Mouse (Mus musculus) thymus, postnatal 4 days (tissue): ENCODE data around the gene 0610010K14Rik.

Experiments
- DNase-seq: peaks from one replicate; pipeline ENCODE4 v3.0.0; 2021

0610010K14Rik gene

DNA sequence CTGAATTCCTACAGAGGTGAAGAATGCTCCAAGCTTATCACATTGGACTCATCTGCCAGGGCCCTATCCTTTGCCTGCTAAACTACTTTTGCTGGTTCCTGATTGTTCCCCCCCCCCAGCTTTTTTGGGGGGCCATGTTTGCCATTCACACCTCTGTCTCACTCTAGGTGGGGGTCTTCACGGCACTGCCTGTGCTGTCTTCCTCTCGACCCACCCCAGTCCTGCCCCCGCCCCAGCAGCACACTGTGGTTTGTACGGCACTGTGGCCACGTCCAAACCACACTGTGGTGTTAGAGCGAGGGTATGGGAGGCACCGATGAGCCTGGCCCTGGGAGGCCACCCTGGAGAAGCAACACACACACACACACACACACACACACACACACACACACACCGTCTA lies 3.2 kb downstream of the 0610010K14Rik start:
- DNase-seq: no peak

DNA sequence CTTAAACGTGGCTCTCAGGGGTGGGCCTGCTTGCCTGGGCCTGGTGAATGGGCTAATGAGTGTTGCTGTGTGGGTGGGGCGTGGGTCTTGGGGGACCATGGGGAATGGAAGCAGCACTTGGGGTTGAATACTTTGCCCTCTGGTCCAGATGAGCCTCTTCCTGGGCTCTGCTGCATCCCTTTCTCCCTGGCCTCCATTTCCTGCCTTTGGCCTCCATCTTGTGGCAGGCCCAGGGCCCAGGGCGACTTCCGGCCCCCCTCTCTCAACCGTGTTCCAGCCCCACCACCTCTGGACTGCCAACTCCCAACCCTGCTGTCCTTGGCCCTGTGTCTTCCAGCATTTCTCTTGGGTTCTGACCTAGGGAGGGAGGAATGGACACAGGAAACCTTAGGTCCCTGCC lies 3.7 kb downstream of the 0610010K14Rik start:
- DNase-seq: no peak

DNA sequence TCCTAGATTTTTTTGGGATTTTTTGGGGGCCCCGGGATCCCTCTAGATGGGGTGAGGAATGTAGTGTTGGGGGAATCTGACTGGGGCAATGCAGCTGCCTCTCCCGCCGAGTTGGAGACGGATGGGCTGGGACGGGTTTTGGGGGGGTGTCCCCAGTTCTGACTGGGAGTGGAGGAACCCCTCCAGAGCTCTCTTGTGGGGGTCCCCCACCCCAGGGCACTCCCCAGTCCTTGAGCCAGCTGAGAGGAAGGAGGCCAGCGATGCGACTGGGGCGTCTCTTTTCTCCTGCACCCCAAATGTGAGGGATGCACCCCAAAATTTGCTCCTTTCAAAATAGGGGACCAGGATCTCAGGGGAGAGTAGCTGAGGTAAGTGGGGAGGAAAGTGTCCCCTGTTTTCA lies 4.7 kb downstream of the 0610010K14Rik start:
- DNase-seq: no peak

DNA sequence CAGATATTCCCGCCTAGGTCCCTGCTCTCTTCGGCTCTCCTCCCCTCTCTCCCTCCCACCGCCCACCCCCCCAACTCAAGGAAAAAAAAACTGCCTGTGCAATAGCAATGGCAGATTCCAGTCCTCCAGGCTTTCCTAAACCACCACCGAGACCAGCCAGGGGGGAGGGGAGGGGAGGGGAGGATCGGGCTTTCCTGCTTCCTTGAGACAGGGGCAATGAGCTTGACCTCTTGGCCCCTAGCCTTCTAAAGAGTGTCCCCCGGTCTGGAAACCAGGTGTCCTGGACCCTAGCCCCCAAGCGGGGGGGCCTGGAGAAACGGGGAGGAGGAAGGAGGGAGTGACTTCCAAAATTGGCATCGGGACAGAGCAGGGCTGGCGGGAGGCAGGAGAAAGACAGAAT lies 5.2 kb downstream of the 0610010K14Rik start:
- no peak for DNase-seq

DNA sequence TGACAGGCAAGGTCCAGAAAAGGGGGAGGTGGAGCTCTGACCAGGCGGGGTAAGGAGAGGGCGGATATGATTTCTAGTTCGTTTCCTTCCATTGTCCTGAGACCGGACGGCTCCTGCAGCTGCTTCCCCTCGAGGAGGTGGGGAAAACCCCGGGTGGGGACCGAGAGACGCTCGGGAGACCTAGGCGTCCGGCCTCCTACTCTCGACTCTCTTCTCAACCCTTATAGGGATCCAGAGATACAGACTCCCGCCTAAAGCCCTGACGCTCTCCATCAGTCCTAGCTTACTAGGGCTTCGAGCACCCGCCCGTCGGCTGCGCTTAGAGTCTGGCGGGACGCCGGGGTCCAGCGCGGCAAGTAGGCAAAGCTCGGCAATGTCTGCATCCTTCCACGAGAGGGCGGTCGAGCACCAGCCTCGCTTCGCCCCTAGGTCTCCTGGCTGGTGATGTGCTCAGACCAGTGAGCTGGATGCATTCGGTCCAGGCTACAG lies 7.4 kb downstream of the 0610010K14Rik start:
- DNase-seq: peak; percentile 91

DNA sequence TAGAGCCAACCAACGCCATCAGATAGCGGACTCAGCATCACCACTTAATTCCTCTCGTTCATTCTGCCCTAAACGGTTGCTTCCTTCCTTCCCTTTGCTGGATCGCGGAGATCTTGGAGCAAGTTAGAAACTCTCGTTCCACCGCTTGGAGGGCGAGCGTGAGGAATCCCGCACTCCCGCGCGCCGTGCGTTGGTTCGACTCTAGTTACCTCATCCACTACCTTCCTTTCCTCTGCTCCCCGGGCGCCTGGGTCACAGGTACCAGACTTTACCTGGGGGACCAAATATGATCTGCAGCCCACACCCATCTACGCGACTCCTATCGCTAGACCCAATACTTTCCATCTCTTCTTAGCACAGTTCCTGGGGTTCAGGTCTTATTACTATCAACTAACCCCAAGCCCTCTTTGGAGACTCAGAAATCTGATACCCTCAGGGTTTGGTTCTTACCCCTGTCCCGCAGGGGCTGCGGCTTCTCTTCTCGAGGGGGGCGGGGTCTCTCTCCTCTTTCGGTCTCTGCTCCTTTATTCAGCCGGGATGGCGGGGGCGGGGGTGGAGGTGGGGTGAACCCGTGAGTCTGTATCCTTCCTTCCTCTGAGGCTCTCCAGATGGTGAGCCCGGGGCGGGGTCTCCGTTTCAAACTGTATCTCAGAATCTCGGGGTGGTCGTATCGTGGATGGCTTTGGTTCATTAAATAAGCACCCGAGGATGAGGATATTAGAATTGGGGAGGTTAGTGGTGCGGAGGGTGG lies 8.3 kb downstream of the 0610010K14Rik start, which contains the start of gene Bcl6b:
Bcl6b (minus strand) TSS at position 539 of the 751 bp plus-strand sequence.
- peak; percentile 52 for DNase-seq

DNA sequence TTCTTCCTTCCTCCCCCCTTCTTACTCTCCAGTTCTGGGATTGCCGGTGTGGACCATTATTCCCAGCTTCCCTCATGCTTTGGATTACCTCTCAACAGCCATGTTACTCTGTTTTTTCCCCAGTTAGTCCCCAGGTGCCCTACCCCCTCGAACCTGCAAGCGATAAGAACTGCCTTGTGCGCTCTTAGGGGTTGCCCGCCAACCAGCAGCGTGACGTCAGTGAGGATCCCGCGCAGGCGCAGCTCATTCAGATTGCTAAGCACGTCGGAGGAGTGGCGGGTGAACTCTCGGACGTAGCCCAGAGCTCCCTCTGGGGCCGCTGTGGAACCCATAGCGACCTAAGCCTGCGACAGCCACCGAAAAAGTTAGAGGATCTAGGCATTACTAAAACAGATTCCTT lies 8.9 kb downstream of the 0610010K14Rik start:
- peak; percentile 92 for DNase-seq

DNA sequence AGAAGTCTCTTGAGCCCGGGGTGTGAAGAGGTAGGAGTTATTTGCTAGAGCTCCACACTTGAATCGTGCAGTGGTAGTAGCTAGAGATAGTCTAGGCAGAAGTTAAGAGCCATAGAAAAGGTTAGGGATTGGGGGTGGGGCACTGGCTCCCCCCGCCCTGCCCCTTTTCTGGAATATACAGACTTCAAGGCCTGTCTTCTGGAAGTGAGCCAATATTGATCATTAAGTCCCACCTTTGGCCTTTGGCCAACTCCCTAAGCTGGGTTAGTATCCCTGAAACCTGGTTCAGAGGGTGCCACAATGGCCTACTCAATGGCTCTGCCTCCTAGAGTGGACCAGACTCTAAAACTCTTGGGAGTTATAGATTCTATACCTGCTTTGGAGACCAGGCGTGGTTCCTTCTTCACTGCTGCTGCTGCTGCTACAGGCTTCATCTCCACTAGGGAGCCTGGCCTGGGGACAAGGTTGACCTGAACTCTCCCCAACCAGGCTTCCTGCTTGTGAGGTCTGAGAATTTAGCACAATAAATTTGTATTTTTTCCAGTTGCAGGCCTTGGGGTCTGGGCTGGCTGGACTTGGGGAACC lies 10.0 kb downstream of the 0610010K14Rik start:
- DNase-seq: no peak

DNA sequence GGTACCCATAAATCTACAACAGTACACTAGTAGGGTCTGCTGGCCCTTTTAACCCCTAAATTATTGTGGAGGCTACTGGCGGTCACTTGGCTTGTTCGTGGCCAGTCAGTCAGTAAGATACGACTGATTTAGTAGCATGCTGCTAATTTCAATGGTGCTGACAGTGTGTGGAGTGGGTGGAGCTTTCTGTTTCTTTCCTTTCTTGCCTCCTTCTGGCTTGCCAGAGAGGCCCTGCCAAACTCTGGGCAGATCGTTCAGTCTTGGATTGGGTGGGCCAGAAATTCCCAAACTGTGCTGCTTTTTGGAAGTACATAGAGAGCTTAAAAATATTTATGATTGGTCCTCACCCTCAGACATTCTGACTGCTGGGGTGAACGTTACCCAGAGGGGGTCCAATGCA lies 10.6 kb downstream of the 0610010K14Rik start:
- DNase-seq: no peak

DNA sequence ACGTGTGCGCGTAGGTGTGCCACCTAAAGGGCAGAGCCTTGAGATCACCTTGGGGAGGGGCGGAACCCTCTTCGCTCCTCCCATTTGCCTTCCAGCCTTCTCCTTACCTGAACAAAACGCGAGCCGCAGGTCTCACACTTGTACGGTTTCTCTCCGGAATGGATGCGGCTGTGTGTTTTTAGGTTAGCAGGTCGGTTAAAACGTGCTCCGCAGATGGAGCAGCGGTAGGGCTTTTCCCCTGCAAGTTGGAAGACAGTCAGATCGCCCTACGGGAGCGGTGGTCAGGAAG lies 11.2 kb downstream of the 0610010K14Rik start:
- DNase-seq: no peak

DNA sequence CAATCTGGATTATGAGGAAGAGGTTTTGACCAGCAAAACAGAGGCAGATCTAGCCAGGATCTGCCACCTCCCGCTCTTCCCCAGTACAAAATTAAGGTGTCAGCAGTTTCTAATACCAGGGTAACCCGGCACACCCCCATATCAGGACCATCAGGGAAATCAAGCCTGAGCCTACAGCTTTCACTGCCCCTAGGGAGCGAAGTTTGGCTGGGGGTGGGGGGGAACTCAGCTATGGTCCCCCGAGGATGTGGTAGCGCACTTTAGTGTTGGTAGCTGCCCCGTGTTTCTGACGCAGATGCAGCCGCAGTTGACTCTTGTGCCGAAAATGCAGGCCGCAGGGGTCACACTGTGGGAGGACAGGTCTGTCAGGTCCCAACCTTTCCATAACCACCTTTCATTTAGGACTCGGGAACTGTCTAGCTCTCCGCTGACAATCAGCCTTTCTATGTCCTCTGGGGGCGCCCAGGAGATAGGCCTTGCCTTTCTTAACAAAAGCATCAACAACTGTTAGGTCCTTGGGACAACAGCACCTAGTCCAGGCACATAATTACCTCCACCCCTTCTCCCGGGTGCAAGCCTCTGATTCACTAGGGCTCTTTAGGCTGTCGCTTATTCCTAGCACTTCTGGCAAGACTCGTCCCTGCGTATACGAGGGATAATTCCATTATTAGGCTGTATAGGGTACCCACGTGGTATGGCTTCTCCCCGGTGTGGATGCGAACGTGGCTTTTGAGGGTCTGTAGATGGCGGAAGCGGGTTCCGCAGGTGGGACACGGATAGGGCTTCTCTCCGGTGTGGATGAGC lies 11.7 kb downstream of the 0610010K14Rik start:
- no peak for DNase-seq

DNA sequence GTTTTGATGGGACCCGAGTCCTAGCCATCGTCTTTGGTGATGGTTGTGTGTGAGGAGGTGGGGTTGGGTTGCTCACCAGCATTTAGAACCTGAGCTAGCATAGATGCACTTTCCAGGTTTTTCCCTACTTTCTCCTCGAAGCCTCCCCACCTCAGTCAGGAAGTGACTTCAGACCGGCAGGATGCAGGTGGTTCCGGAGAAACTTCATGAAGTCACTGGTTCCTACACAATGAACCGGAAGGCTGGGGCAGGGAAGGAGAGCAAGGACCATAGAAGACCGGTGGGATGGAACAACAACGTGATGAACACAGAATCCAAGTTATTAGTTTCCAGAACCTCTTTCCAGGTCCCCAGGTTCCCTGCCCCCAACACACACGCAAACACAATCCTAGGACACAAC lies 14.0 kb downstream of the 0610010K14Rik start:
- no peak for DNase-seq

DNA sequence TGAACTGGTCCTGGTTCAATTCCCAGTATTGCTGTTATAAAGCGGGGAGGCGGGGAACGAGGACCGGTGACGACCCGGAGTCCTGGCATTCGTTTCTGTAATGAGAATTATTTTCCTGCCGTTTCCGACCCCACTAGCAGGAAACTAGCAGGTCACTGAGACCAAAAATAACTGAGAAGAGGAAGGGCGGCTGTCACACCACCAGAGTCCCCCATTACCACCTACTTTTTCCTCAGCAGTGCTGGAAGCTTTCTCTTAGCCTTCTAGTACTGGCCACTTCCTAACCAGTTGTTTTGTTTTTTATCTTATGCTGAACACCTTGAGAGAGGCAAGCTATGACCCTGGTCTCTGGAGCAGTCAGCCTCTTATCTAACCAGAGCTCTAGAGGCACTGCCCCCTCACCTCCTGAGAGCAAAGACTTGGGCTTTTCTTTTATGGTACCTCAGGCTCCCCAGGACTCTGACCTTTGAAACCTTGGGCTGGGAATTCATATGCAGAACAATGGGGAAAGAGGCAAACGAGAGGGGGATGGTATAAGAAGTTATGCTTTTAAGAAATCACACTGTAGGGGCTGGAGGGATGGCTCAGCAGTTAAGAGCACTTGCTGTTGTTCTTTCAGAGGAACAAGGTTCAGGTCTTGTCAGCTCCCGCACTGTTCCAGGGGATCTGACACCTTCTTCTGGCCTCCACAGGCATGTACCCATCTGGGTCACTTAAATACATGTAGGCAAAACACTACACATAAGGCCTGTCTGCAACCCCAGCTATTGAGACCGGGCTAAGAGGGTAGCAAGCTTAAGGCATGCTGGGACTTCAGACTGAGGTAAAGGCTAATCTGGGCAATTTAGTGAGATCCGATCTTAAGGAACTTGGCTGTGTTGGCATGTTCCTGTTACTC lies 15.9 kb downstream of the 0610010K14Rik start:
- no peak for DNase-seq

DNA sequence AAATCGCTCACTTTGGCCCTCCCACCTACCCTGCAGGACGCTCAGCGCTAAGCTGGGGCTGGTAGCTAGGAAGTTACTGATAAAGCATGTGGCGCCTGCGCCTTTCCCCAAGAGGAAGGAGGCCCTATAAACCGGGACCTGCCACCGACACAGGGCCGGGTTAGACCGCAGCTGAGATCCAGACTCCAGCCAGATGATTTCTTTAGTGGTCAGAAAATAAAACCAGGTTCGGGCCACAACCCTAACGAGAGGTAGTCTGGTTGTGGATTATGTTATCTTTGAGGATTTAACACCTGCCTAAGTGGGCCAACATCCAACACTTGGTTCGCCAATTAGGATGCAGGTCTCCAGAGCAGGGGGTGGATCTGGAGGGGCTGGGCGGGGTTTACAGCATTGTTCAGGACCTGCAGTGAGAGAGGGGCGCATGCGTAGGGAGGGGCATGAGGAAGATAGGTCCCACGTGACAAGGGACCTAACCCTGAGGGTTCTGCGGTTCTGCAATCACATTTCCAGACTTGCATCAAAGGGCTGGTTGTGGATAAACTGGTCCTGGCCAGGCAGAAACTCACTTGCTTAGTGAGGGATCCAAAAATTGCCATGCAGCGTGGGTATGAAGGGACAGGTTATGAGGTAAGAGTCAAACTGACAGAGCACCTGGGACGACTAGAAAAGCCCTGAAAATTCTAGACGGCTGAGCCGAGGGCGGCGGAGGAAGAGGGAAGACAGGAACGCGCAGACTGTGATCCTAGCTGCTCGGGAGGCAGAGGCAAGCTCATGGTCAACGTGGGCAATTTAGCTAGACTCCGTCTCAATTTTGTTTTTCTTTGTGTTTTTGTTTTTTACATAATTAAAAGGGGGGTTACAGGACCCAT lies 16.7 kb downstream of the 0610010K14Rik start, which contains the start of gene Slc16a13:
Slc16a13 (minus strand) TSS at position 334 of the 872 bp plus-strand sequence.
- DNase-seq: peak; percentile 91

DNA sequence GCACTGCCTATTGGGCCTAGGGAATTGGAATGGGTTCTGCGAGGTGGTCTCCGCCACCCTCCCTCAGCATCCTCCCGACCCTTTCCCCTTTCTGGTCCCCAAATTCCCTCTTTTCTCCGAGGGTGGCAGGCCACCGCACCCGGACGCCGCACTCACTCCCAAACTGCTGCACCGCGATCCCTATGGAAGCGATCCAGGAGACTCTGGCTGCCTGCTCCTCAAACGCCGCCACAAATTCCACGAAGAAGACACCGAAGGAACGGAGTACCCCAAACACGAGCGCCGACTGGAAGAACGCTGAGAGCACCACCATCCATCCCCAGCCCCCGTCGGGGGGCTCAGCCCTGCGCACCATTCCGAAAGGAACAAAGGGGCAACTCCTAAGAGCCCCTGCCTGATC lies 17.4 kb downstream of the 0610010K14Rik start:
- no peak for DNase-seq

DNA sequence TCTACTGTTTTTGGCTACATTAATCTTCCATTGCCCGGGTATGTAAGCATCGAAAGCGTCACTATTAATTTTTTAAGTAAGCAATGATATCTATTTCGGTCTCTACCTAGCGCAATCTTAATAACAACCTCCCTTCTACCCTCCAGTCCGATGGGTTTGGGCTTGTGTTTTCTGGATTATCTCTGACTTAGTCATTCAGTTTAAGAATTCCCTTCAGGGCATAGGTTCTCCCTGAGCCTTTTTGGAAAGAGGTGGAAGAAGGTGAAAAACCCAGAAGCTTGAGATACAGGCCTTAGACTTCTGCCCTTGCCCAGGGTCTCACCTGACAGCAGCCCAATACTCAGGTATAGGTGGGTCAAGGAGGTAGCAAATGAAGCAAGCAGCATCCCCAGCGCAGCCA lies 17.8 kb downstream of the 0610010K14Rik start:
- no peak for DNase-seq

DNA sequence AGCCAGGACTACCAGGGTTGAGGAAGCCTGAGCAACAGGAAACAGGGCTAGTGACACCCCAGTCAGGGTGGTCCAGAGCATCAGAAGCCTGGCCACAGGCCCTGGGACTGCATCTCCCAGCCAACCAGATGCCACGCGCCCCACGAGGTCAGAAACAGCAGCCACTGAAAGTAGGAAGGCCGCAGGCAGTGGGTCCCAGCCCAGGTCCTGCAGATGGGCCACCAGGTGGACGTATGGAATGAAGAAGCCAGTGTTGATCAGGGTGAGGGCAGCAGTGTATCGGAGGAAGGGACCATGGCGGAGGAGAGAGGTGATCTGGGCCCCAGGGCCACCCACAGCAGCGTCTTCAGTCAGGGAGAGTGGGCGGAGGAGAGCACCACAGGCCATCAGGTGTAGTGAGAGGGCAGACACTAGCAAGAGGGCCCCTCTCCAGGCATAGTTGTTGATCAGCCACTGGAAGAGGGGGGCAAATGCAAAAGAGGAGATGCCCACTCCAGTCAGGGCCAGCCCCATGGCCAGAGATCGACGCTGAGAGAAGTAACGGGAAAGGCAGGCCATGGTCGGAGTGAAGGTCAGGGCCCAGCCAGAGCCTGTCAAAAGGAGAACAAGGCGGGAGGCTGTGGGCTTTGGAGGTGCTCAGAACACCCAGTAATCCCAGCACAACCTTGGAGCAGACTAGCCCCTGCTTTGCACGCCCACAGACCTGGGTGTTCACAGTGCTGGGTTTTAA lies 18.8 kb downstream of the 0610010K14Rik start:
- DNase-seq: no peak

DNA sequence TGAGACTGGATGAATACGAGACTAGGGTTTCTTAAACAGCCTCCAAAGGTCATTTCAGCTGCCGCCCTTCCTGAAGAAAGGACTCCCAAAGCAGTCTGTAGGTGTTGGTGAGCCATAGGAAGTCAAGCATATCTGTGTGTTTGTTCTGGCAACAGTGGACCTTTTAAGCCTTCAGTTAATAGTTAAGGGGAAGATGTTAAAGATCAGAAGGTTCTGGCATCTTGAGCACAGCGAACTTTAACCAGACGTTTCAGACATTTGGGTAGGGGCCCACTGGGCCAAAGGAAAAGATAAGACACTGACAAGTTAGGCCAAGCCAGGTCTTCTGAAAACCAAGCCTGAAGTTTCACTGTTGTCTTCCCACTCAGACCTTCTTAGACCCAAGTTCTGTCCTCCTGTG lies 19.7 kb downstream of the 0610010K14Rik start:
- DNase-seq: no peak

DNA sequence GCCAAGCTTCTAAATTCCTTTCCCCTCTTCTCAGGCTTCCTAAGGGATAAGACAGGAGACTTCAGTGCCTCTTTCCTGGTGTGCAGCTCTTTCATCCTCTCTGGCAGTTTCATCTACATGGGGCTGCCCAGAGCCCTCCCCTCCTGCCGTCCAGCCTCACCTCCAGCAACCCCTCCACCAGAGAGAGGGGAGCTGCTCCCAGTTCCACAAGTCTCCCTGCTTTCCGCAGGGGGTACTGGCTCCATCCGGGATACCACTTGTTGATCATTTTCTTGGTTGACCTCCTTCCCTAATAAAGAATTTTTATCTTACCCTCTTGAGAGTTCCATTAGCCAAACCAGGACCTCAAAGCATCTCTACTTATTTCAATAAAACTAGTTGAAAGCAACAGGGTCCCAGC lies 21.6 kb downstream of the 0610010K14Rik start:
- no peak for DNase-seq

DNA sequence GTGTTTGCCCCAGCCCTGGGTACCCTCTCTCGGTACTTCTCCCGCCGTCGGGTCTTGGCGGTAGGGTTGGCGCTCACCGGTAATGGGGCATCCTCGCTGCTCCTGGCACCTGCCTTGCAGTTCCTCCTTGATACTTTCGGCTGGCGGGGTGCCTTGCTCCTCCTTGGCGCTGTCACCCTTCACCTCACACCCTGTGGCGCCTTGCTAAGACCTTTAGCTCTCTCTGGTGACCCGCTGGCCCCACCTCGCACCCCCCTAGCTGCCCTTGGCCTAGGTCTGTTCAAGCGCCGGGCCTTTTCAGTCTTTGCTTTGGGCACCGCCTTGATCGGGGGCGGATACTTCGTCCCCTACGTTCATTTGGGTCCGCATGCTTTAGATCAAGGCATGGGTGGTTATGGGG lies 22.4 kb downstream of the 0610010K14Rik start:
- no peak for DNase-seq

DNA sequence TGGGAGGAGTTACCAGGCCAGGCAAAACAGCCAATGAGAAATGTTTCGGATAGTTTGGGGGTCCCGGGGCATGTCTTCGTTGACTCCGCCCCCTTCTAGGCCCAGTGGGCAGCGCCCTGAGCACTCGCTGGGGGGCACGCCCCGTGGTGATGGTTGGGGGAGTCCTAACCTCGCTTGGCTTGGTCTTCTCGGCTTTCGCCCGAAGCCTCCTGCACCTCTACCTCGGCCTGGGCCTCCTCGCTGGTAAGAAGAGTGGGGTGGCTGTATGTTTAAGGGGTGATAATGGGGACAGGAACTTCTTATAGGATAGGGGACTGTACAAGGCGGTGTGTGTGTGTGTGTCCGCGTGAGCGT lies 22.9 kb downstream of the 0610010K14Rik start:
- DNase-seq: no peak
